Mouse (Mus musculus): ENCODE measurements around the gene Sh3bgrl2.
"Not testable (repeated sequence)": the region's sequence is repeated elsewhere in the genome, so short reads cannot be mapped to it uniquely, and the experiment has no call there.

The Sh3bgrl2 gene

DNA sequence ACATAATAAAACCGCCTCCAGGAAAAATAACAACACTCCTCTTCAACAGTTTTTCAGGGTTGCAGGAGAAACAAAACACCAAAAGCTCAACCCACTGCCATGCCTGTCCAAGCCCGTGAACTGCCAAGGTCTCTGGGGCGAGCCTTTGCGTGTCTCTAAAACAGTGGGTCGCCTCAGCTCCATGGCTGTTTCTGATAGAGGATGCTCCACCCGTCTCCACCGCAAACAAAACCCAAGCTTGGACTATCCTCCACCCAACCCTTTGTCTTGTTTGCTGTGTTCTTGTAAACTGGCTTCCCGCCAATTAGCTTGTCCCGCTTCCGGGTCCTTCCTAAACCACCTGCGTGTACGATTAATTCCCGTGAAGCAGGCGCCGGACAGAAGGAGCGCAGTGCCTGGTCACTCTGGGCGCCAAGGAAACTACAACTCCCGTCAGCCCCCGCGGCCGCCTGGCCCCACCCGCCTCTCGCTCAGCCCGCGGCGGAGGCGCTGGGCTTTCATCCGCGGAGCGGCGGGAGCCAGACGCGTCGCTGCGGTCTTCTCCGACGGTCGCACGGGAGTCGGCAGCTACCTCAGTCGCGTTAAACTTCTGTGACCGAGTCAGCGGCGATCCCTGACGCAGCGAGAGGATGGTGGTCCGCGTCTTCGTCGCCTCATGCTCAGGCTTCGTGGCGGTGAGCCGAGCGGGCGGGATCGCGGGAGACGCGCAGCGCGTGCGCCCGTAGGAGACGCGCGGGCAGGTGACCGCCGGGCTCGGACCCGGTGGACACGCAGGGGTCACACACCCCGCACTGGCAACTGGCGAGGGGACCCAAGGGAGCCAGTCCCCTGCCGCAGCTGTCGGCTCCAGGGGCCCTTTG, at the start of gene Sh3bgrl2:
TSS of gene Sh3bgrl2 (plus strand) at position 498 of the 860 bp plus-strand sequence.
- peak; percentile 89 for DNase-seq

- not testable (repeated sequence) for DNase-seq
Observed at GRCm38 (mm10) chr9:83519081-83519480, 29.0 kb upstream of the Sh3bgrl2 start.

DNA sequence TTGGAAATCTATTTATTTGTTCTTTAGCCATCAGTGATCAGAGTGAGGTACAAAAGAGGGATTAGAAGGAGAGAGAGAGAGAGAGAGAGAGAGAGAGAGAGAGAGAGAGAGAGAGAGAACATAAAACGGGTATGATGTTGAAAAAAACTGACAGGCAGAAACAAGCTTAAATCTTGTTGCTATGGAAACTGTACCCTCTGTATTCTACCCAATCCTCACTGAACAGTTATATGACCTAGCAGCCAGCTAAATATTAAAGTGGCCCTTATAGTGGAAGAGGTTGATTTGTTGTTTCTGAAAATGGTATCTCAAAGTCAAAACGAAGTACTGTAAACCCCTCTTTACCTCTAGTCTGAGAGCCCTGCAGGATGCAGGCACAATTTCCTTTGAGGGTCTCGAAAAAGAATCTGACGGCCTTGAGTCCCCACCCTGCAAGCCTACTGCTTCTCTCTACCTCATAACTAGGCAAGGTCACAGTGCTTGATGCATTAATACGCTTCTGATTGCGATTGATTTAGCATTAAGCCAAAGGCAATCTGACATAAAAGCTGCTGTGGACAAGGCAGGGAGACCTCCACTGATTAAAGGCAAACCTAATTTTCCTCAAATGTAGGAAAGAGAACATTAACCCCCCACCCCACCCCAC, 28.5 kb upstream of the Sh3bgrl2 start:
- DNase-seq, result no peak

DNA sequence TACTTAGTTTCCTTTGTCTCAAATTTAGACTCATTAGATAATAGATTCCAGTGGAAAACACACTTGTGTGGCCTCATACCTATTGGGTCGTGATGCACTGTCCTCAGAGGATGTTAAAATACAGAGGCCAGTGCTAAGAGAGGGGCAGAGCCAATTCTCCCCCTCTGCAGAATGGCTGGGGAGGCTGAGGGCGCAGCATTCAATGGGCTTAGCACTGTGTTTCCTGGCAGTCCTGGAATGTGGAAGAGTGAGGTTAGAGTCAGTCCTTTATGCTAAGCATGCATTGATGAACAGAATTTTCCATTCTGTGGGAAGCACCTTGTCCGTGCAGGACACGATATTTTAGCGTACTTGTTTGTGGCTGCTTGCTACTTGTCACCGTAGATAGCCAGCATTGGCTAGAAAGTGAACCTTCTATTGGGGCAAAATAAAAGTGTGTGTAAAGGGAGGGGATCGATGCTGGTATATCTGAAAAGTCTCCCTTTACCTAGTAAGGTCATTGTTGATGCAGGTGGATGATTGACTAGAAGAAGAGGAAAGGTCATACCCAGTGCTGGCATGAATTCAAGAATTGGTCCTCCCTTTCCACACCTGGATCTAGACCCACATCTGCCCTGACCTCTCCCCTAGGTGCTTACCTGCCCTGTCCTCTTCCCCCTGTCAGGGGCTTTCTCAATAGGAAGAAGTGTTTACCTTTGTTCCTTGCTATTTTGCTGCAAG, 20.6 kb upstream of the Sh3bgrl2 start:
- DNase-seq, result no peak

DNA sequence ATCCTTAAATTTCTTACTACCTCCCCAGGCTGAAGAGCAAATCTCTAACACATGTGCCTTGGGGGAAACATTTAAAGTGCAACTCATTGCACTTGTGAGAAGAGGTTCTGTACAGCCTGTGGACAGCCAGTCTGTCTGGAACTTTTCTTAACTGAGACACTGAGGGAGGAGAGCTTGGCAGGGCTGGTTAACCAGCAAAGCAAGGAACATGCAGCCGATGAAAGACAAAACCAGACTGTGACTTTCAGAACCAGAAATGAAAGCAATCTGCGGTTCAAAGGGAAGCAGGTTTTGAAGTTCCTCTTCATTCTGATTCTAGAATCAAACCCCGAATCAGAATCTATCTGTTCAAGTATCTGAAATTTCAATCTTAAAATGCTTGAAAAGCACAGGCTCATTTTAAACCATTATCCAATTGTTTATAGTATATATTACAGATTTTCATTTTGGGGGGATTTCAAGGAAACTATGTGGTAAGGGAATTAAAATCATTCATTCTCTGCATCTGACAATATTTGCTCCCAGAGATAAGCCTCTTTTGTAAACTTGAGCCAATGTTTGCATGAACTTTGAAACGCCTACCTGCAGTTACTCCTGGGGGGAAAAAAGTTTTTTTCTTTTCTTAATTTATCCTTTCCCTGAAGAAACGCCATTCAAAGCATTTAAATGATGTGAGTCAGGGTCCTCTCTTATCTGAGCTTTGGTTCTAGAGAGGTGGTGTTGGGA, 14.9 kb upstream of the Sh3bgrl2 start:
- DNase-seq, result no peak

- no peak for DNase-seq
Observed at GRCm38 (mm10) chr9:83536959-83537358, 11.2 kb upstream of the Sh3bgrl2 start.

DNA sequence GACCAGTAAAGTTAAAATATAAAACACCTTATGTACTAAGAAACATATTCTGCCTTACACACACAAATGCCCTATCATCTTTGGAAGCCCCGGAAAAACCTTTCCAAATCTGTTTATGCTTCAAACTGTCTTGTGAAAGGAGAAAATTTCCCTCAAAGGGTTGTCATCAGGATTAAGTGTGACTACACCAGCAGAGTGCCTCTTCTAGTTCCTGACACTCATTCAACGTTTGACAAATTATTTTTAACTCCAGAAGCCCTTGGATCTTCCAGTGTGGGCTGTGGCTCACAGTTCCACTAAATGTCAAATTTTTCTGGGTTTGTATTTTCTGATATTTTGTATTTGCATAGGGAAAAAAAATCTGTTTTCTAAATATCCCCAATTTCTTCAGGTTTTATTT, 10.6 kb upstream of the Sh3bgrl2 start:
- no peak for DNase-seq

GRCm38 (mm10) chr9:83537921-83538536, 10.1 kb upstream of the Sh3bgrl2 start:
- no peak for DNase-seq

- no peak for DNase-seq
Observed at GRCm38 (mm10) chr9:83539809-83540491, 8.2 kb upstream of the Sh3bgrl2 start.

GRCm38 (mm10) chr9:83540492-83540857, 7.7 kb upstream of the Sh3bgrl2 start:
- no peak for DNase-seq

- no peak for DNase-seq
Observed at GRCm38 (mm10) chr9:83540975-83541374, 7.2 kb upstream of the Sh3bgrl2 start.

GRCm38 (mm10) chr9:83545240-83545639, 2.9 kb upstream of the Sh3bgrl2 start:
- no peak for DNase-seq

GRCm38 (mm10) chr9:83546316-83546715, 1.8 kb upstream of the Sh3bgrl2 start:
- DNase-seq, result no peak

DNA sequence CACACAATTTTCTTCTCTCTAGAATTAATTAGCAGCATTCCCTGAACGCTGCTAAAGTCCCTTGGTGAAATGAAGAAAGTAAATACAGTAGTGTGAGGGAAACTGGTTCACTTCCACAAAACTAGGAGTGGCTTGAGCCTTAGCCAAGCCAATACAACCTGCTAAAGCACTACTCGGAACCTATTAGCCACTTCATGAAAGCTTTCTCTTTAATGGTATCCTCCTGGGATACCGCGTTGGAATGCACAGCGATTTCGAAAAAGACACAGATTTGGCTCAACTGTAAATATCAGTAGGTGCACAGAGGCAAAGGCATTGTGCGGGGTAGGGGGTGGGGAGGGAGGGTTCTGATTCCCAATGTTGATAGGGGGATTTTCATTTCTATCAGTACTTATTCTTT, 898 bp upstream of the Sh3bgrl2 start:
- no peak for DNase-seq

DNA sequence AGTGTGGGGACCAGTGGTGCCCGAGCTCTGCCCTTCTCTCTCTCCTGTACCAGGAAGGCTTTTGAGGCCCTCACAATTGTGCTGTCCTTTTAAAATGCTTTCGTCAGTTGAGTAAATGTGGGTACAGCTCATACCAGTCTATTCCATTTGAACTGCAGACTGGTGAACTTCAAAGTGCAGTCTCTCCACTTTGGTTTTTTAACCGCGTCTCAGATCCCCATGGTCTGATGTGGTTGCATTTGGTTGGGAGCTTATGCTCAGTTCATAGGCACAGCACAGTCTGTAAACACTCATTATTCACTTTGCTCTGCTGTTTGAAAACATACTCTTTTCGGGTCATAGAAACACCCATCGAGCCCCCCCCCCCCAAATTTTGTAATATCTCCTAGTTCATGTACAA, 1.7 kb downstream of the Sh3bgrl2 start:
- DNase-seq, result no peak

DNA sequence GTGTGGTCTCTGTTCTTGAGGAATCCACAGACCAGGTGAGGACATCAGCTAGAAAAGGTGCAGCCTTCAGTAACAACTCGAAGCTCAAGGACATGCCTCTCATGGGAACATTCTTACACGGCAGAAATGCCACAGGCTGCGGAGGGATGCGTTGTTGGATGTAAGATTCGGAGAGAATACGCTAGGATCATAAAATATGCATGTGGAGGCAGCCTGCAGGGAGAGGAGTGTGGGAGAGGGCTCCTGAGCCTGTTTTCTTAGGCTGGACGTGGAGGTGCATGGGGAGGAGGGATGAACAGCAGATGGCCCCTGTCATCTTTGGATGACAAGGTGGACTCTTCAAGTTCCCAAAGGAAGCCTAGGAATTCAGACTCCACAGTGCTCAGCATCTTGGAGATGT, 3.0 kb downstream of the Sh3bgrl2 start:
- no peak for DNase-seq

DNA sequence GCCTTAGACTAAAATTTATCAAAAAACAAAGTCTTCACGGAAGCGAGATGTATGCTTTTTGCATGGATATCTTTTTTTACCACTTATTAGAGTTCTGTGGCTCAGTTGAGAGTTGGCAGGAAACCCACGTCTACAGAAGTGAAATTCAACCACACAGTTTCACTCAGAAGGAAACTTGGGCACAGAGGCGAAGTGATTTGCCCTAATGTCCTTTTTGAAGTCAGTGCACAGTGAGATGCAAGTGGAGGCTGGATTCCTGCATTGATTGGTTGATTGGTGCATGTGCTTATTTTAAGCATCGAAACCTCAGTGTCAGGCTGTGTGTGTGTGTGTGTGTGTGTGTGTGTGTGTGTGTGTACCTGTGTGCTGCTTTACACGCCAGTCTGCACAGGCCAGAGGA, 3.5 kb downstream of the Sh3bgrl2 start:
- no peak for DNase-seq

DNA sequence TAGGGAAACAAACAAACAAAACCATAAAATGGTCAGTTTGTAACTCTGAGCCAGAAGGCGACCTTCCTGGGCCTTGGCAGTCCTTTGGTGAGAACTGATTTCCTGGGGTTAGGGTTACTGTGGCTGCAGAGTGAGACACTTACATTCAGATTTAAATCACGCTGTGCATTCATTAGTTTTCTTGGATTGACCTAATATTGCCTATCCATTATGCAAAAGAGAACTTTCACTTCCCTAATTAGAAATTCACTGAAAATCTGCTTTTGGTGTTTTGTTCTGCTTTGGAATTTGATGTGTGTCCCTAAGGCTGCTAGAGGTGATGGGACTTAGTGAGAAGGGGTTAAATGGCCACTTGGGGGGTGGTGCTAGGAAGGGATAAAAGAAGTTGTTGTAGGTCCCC, 7.5 kb downstream of the Sh3bgrl2 start:
- no peak for DNase-seq

DNA sequence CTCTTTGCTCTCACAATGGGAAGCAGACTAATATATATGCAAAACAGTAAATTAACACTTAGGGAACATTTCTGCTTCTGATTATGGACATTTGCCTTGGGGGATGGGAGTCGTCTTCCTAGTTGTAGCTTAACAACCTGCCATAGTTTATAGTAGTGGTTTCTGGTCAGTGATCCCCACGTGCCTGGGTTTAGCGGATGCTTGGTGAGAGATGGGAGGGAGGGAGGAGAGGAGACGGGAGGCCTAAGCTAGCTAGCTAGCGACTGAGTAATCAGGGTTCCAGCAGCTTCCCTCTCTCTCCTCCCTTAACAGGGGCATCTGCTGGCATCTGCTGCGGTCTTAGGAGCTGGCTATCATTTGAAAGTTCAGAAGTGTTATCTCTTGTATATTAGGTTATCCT, 8.1 kb downstream of the Sh3bgrl2 start:
- no peak for DNase-seq

- DNase-seq, result peak; percentile 46
Observed at GRCm38 (mm10) chr9:83556780-83557771, 8.9 kb downstream of the Sh3bgrl2 start.

- DNase-seq, result no peak
Observed at GRCm38 (mm10) chr9:83560670-83561069, 12.5 kb downstream of the Sh3bgrl2 start.
